Mouse (Mus musculus): Measurements from ENCODE around the gene Ric1. TPM values are rescaled to one million over a fixed set of nuclear protein-coding genes. Genes with fewer than 3 reads are reported as not detected.

The Ric1 gene
- polyA plus RNA-seq, 2 experiments: 22.7 to 31.4 TPM

DNA sequence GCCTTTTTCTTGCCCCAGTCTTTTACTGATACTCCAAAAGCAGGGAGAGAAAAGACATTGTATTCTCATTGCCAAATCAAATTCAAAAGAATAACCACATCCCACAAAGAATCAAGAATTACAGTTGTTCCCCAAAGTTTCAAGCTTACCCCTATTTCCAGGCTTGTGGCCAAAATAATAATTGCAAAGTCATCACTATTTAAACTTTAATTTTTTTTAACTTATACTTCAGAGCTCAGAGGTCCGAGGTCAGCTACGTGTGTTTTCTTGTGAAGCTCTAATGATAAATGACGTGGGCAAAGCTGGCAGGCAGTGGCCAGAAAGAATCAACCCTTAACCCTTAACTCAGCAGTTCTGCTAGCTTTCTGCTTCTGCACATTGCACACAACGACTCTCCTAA lies 43.5 kb upstream of the Ric1 start:
- Histone ChIP-seq H3K9me3 (ENCODE audit: control insufficient read depth, low read length) (no peaks in the 10 kb centered on the region), H3K36me3 (ENCODE audit: control insufficient read depth, insufficient read depth, low read length) (no peaks in the 10 kb centered on the region), H3K4me3 (replicated peaks; ENCODE audit: low read length) (no peak overlapping the region), H3K27ac (replicated peaks; ENCODE audit: low read depth, low read length) (no peak overlapping the region), H3K27me3 (ENCODE audit: control insufficient read depth, insufficient read depth, low read length) (no peaks in the 10 kb centered on the region), H3K9ac (ENCODE audit: low read depth, low read length, severe bottlenecking) (no peak overlapping the region), H3K4me2 (replicated peaks; ENCODE audit: low read depth, low read length, severe bottlenecking) (no peak overlapping the region), H3K4me1 (ENCODE audit: control insufficient read depth, insufficient read depth, low read length) (no peaks in the 10 kb centered on the region)
- TF ChIP-seq POLR2A (IDR thresholded peaks at IDR 0.05; ENCODE audit: borderline replicate concordance, extremely low read depth, insufficient read depth, insufficient read length): no peak
- ATAC-seq (ENCODE audit: low FRiP score, low read depth) (no peak), DNase-seq (ENCODE audit: low spot score) (no peak)
- 12% methylated on average over 4 of the region's 4 CpGs for WGBS

DNA sequence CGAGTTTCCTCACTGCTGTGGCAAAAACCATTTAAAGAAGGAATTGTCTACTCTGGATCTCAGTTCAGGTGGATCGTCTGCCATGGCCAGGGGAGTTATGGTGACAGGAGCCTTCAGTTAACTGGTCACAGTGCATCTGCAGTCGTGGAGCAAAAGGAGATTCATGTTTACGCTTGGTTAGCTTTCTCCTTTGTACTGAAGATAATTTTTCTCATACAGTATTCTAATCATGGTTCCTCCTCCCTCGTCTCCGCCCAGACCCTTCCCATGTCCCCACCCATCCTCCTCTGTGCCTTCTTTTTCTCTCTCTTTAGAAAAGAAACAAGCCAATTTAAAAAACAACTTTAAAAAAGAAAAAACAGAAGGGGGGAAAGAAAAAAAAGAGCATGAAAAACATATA lies 40.5 kb upstream of the Ric1 start:
- TF ChIP-seq POLR2A (IDR thresholded peaks at IDR 0.05; ENCODE audit: borderline replicate concordance, extremely low read depth, insufficient read depth, insufficient read length): no peak
- Histone ChIP-seq H3K4me3 (replicated peaks; ENCODE audit: low read length) (no peak overlapping the region), H3K4me1 (ENCODE audit: control insufficient read depth, insufficient read depth, low read length) (no peaks in the 10 kb centered on the region), H3K4me2 (replicated peaks; ENCODE audit: low read depth, low read length, severe bottlenecking) (no peak overlapping the region), H3K9me3 (ENCODE audit: control insufficient read depth, low read length) (no peaks in the 10 kb centered on the region), H3K27ac (replicated peaks; ENCODE audit: low read depth, low read length) (no peak overlapping the region), H3K9ac (ENCODE audit: low read depth, low read length, severe bottlenecking) (no peak overlapping the region), H3K36me3 (ENCODE audit: control insufficient read depth, insufficient read depth, low read length) (no peaks in the 10 kb centered on the region), H3K27me3 (ENCODE audit: control insufficient read depth, insufficient read depth, low read length) (no peaks in the 10 kb centered on the region)
- ATAC-seq (ENCODE audit: low FRiP score, low read depth): no peak
- WGBS: 80% methylated on average over 6 of the region's 6 CpGs
- DNase-seq (ENCODE audit: low spot score): no peak

DNA sequence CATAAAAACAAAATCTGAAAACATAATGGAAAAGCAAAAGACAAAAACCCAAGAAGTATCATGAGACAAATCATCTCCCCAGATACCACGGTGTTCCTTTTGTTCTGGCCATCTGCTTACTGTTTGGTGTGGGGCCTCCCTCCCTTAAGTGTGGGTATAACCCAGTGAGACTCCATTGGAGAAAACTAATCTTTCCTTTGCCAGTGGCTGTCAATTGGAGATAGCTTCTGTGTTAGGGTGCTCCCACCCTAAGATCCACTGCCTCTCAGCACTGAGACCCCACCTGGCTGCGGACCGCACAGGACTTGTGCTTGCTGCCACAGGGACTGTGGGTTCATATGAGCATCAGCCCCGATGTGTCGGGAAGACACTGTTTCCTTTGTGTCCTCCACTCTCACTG lies 39.9 kb upstream of the Ric1 start:
- Histone ChIP-seq H3K9ac (ENCODE audit: low read depth, low read length, severe bottlenecking) (no peak overlapping the region), H3K4me2 (replicated peaks; ENCODE audit: low read depth, low read length, severe bottlenecking) (no peak overlapping the region), H3K36me3 (ENCODE audit: control insufficient read depth, insufficient read depth, low read length) (no peaks in the 10 kb centered on the region), H3K9me3 (ENCODE audit: control insufficient read depth, low read length) (no peaks in the 10 kb centered on the region), H3K27ac (replicated peaks; ENCODE audit: low read depth, low read length) (no peak overlapping the region), H3K4me1 (ENCODE audit: control insufficient read depth, insufficient read depth, low read length) (no peaks in the 10 kb centered on the region), H3K4me3 (replicated peaks; ENCODE audit: low read length) (no peak overlapping the region), H3K27me3 (ENCODE audit: control insufficient read depth, insufficient read depth, low read length) (no peaks in the 10 kb centered on the region)
- DNase-seq (ENCODE audit: low spot score) (no peak), ATAC-seq (ENCODE audit: low FRiP score, low read depth) (no peak)
- 79% methylated on average over 5 of the region's 5 CpGs for WGBS
- no peak for TF ChIP-seq POLR2A (IDR thresholded peaks at IDR 0.05; ENCODE audit: borderline replicate concordance, extremely low read depth, insufficient read depth, insufficient read length)

DNA sequence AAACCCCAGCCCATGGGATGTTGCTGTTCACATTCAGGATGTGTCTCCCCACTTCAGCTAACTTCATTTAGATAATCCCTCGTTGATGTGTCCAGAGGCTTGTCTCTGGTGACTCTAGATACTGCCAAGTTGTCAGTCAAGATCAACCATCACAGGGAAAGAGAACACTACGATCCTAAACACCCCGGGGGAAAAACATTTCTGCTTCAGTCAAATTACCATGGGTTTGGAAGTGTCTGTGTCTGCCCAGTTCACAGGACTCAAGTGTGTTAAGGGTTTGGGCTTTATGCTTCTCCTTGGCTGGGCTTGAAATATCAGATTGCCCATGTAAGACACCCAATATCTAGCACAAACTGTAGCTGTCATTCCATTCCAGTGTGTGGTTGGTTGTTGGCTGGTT lies 39.4 kb upstream of the Ric1 start:
- H3K27me3 ChIP-seq (ENCODE audit: control insufficient read depth, insufficient read depth, low read length): no peaks in the 10 kb centered on the region
- H3K9me3 ChIP-seq (ENCODE audit: control insufficient read depth, low read length): no peaks in the 10 kb centered on the region
- TF ChIP-seq POLR2A (IDR thresholded peaks at IDR 0.05; ENCODE audit: borderline replicate concordance, extremely low read depth, insufficient read depth, insufficient read length): no peak
- H3K4me2 ChIP-seq (replicated peaks; ENCODE audit: low read depth, low read length, severe bottlenecking): no peak overlapping the region
- 64% methylated on average over 3 of the region's 3 CpGs for WGBS
- no peak overlapping the region for H3K4me3 ChIP-seq (replicated peaks; ENCODE audit: low read length)
- ATAC-seq (ENCODE audit: low FRiP score, low read depth) (no peak), DNase-seq (ENCODE audit: low spot score) (no peak)
- no peak overlapping the region for H3K9ac ChIP-seq (ENCODE audit: low read depth, low read length, severe bottlenecking)
- H3K36me3 ChIP-seq (ENCODE audit: control insufficient read depth, insufficient read depth, low read length): no peaks in the 10 kb centered on the region
- H3K4me1 ChIP-seq (ENCODE audit: control insufficient read depth, insufficient read depth, low read length): no peaks in the 10 kb centered on the region
- H3K27ac ChIP-seq (replicated peaks; ENCODE audit: low read depth, low read length): no peak overlapping the region

DNA sequence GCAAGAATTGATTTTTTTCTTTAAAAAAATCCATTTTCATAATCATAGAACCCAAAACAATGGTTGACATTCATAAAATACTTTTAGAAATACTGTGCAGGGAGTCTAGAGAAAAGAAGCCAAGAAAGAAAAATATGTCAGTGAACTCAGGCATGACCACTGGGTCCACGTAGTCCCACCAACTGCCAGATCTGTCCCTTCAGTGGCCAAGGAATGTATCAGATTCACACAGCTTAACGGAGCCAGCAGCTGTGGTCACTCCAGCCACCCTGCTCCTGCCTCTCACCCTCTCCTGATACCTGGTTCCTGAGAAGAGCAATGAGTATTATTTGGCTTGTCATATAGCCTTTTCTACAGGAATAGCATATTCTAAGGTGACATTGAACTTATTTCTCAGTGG lies 38.7 kb upstream of the Ric1 start:
- TF ChIP-seq POLR2A (IDR thresholded peaks at IDR 0.05; ENCODE audit: borderline replicate concordance, extremely low read depth, insufficient read depth, insufficient read length): no peak
- no peak for DNase-seq (ENCODE audit: low spot score)

DNA sequence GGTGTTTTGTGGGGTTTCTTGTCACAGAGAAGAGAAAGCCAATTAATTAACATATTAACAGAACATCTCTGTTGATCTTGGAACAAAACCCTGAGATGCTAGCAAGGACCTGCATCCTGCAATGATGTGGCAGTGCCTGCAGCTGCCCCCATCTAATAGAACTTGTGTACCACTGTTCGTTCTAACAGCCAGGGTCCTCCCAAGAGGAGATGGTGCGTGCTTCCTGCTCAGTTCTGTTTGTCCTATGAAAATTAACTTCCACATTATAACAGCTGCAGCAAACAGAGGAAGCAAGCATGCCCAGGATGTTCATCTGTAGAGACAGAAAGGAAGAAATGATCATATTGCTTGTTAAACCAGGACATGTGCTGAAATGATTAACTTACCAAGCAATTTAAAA lies 37.5 kb upstream of the Ric1 start:
- Histone ChIP-seq H3K9me3 (ENCODE audit: control insufficient read depth, low read length) (no peaks in the 10 kb centered on the region), H3K9ac (ENCODE audit: low read depth, low read length, severe bottlenecking) (no peak overlapping the region), H3K4me3 (replicated peaks; ENCODE audit: low read length) (no peak overlapping the region), H3K4me1 (ENCODE audit: control insufficient read depth, insufficient read depth, low read length) (no peaks in the 10 kb centered on the region), H3K27me3 (ENCODE audit: control insufficient read depth, insufficient read depth, low read length) (no peaks in the 10 kb centered on the region), H3K4me2 (replicated peaks; ENCODE audit: low read depth, low read length, severe bottlenecking) (no peak overlapping the region), H3K36me3 (ENCODE audit: control insufficient read depth, insufficient read depth, low read length) (no peaks in the 10 kb centered on the region), H3K27ac (replicated peaks; ENCODE audit: low read depth, low read length) (no peak overlapping the region)
- 70% methylated on average over 2 of the region's 2 CpGs for WGBS
- ATAC-seq (ENCODE audit: low FRiP score, low read depth) (no peak), DNase-seq (ENCODE audit: low spot score) (no peak)
- TF ChIP-seq POLR2A (IDR thresholded peaks at IDR 0.05; ENCODE audit: borderline replicate concordance, extremely low read depth, insufficient read depth, insufficient read length): no peak

More for the DNA sequence above, 38.7 kb upstream of the Ric1 start:
- H3K4me1 ChIP-seq (ENCODE audit: control insufficient read depth, insufficient read depth, low read length): no peaks in the 10 kb centered on the region
- H3K9ac ChIP-seq (ENCODE audit: low read depth, low read length, severe bottlenecking): no peak overlapping the region
- H3K9me3 ChIP-seq (ENCODE audit: control insufficient read depth, low read length): no peaks in the 10 kb centered on the region
- H3K4me3 ChIP-seq (replicated peaks; ENCODE audit: low read length): no peak overlapping the region
- H3K27ac ChIP-seq (replicated peaks; ENCODE audit: low read depth, low read length): no peak overlapping the region
- 61% methylated on average over 2 of the region's 2 CpGs for WGBS
- H3K27me3 ChIP-seq (ENCODE audit: control insufficient read depth, insufficient read depth, low read length): no peaks in the 10 kb centered on the region
- ATAC-seq (ENCODE audit: low FRiP score, low read depth): no peak
- no peak overlapping the region for H3K4me2 ChIP-seq (replicated peaks; ENCODE audit: low read depth, low read length, severe bottlenecking)
- H3K36me3 ChIP-seq (ENCODE audit: control insufficient read depth, insufficient read depth, low read length): no peaks in the 10 kb centered on the region

All from limb, embryonic 14.5 days (tissue).